Mouse (Mus musculus) erythroid progenitor cell, adult 5-6 weeks (primary cell): ENCODE results near the gene Gm44973. TPM values are rescaled to one million over a fixed set of nuclear protein-coding genes. Genes with fewer than 3 reads are reported as not detected.

Experiments used
- ATAC-seq: replicated peaks from 2 replicates; pipeline ENCODE4 v1.8.0; 2016; ENCODE audit warnings: moderate number of reproducible peaks, mild to moderate bottlenecking, moderate TSS enrichment, inconsistent platforms; ENCODE audit not compliant: poor library complexity, low FRiP score, severe bottlenecking
- total RNA-seq, 2 experiments: library from RNA; stranded (forward) in 1 of 2; stranded (reverse) in 1 of 2; fragments of 150-400 nt in 1 of 2; fragments of 186-747, 209-891 nt in 1 of 2; gene quantifications; 2 replicates each; pipeline versions ENCODE4 v1.2.3 to v1.2.4; 2015 to 2017; ENCODE audit warnings: low replicate concordance in 2 of 2

The Gm44973 gene
- total RNA-seq, 2 experiments from 2014 or later: not detected

DNA sequence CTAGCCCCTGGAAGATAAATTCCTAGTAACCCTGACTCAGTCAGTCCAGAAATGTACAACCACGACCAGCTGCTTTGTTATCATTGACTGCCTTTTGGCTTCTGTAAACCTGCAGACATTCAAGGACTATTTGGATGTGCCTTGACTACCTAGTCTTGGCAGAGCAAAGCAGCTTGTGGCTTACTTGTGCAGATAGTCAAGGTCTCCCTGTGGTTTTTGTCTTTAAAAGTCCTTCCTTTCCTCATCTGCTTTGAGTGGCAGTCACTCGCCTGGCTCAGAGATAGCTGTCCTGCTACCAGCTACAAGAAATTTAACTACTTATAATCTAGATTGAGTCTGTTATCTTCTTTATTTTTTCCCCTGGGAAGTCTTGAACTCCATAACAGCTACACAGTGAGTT is 29.7 kb downstream of the Gm44973 start:
- no peak for ATAC-seq

DNA sequence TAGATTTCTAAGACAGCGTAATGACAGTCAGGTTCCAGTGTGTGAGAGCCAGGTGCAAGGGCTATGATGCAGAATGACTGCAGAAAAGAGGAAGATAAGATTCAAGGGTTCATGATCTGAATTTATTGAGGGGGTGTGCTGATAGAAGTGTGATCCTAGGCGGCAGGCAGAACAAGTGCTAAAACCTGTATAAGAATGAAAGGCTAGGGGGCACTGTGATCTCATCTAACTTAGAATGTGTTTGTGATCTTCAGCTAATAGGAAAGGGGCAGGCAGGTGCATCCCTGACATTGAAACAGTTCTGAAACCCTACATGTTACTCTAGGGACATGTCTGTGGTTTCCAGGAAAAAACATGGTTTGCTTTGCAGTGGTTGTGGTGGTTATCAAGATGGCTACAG is 30.8 kb downstream of the Gm44973 start:
- ATAC-seq: no peak

DNA sequence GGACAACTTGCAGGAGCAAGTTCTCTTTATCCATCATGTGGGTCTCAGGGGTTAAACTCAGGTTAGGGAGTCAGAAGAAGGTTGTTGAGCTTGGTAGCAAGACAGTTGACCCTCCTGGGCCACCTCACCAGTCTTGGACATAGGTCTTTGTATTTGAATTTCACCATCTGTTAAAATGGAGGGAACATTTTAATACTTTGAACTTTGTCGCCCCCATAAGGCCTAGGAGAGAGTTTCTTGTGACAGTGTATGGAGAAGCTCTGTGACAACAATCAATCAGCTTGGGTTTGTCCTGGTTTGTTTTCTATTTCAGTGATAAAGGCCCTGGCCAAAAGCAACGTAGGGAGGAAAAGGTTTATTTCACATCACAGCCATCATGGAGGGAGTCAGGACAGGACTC is 32.0 kb downstream of the Gm44973 start:
- ATAC-seq: peak; percentile 59

DNA sequence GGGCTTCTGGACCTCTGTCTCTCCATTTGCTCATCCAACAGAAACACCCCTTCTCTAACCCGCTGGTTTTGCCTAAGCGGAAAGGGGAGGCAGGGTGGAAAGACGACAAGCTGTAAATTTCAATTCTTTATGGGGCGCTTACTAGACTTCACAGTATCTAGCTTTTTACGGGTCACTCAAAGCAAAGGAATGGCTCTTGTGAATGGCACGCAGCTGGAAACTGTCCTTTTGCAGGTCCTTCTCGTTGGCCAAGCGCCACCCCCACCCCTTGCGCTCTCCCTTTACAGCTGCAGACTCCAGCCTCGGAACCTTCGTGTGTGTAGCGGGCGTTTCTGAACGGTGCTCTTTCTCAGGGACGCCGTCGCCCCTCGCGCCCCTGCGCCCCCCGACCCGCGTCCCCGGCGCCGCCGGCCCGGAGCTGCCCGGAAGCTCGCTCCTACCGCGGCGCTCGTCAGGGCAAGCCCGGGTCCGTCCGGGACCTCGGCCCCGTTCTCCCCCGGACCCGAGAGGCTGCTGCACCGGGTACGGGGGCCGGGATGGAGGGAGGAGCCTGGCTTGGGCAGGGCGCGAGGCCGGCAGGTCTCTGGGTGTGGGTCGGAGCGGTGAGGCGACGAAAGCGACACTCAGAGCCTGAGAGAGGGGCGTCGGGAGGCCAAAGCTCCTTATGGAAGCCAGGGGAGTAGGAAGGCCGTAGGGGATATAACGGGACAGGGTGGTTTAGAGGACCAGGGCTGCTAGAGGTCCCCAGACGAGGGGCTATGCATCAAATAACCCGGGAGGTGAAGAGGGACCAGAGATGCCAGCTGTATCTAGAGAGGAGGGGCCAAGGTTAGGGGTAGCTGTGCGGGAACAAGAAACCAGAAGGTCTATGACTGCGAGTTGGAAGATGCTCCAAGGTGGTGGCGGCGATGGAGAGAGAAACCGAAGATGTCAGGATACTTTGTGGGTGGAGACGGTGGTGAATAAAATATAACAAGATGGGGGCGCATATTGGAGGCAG is 36.2 kb downstream of the Gm44973 start, which contains the start of gene Zfp580:
Zfp580 (plus strand) TSS at position 346 of the 1,000 bp plus-strand sequence.
- no peak for ATAC-seq

DNA sequence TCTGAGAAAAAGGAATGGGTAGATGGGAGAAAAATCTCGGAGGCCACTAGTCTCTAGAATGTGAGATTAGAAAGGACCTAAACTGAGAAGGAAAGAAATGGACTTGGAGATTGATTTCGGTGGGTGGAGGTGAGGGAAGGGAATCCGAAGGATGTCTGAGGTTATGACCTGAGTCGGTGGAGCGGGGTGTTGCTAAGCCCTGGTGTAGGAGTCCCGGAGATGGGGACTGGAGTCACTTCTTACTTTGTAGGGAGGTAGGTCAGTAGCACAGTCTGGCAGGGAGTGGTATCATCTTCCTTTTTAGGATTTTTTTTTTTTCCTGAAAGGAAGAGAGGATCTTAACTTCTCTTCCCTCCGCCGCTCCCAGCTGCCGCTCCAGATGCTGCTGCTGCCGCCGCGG is 37.1 kb downstream of the Gm44973 start:
- ATAC-seq: no peak

DNA sequence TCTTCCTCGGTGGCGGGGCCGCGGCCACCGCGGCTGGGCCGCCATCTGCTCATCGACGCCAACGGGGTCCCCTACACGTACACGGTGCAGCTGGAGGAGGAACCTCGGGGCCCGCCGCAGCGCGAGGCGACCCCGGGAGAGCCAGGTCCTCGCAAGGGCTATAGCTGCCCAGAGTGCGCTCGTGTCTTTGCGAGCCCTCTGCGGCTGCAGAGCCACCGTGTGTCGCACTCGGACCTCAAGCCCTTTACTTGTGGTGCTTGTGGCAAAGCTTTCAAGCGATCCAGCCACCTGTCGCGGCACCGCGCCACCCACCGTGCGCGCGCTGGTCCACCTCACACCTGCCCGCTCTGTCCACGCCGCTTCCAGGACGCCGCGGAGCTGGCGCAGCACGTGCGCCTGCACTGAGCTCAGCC is 37.6 kb downstream of the Gm44973 start:
- ATAC-seq: no peak

DNA sequence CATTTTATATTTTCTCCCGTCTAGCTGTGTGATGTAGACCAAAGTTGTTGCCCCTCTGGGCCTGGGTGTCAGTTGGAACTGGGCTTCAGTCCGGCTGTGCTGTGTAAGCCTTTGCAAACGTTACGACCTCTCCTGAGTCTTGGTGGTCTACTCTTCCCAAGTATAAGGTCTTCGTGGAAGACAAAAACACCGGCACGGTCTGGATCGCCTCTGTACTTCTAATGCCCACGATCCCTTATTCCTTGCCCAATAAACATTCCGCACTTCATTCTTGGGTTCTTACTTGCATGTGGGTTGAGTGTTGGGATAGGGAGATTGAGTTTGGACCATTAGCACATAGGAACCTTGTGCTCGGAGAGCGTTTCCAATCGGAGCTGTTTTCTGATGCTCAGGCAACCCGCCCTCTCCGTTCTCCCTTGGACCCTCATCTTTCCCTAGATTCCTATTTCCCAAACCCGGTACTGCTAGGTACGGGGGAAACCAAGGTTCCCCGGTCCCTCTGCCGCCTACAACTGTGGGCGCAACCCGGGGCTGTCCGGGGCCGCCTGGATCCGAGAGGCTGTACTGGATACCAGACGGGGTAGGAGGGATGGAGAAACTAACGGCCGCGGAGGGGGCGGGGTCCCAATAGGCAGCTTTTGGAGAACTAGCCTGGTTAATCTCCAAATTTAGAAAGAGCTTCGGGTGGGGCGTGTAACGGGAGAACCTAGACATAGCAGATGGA is 38.3 kb downstream of the Gm44973 start:
- ATAC-seq: no peak

DNA sequence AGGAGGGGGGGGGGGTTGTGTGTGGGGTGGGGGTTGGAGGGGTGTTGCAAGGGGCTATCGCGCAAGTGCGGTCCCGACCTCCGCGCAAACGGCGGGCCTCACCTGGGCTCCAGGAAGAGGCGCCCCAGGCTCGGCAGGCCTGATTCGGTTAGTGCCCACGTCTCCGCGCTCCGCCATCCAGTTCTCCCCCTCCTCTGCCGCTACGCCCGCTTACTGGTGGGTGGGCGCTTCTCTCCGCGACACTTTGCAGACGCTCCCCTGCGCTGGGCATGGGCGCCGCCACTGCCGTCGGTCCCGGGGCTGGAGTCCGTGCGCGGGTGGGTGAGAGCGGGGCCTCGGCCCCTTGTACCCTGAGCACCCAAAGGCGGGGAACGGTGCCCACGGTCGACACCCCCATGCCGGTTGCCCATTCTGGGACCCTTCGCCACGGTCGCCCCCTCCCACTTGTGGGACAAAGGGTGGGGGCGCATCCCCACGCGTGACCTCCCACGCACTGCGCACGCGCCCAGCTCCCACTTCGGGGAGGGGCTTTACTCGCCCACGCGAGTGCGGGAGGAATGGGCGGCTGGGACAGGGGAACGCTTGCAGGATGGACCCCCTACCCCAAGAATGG is 41.5 kb downstream of the Gm44973 start:
- no peak for ATAC-seq

DNA sequence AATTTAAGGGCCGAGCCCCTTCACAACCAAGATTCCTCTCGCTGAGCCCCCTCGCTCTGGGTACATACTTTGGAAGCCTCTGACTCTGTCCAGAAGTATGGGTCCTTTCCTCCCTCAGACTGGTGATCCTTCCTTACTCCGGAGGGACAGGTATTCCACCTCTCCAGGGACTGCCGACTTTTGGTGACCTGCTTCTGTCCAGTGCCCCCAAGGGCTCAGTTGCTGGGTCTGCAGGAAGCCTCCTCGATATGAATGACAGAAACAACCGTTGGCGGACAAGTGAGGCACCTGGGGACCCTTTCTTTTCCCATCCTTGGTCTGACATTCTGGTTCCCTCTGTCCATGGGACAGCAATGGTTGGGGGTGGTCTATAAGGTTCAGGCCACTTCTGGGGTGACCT is 42.1 kb downstream of the Gm44973 start:
- no peak for ATAC-seq

DNA sequence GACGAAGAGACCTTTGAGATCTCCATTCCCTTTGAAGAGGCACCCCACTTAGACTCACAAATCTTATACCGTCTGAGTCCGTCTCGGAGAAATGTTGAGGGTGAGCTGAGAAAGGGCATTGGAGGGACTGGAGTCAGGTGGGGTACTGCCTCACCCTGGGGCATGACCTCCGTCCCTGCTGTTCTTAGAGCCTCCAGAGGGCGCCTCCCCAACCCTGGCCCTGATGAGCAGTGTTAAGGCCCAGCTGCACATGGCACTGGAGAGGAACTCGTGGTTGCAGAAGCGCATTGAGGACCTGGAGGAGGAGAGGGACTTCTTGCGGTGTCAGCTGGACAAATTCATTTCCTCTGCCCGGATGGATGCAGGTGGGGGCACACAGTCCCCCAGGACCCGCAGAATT is 42.5 kb downstream of the Gm44973 start:
- ATAC-seq: no peak

DNA sequence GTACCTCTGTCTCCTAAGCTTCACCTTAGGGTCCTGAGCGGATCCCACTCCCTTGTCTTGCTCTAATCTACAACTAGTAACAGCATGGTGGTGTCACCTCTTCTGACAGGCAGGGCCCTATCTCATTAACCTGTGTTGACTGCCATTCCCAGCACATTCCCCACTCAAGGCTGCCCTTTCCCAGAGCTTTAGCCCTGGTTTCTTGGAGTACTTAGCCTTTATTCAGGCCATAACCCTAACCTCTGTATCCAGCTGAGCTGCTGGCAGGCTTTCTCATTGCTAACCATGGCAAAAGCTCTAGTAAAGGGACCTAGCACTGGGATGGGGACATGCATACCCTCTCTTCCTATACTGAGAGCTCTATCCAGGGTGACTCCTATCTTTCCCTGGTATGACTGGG is 43.3 kb downstream of the Gm44973 start:
- ATAC-seq: no peak

DNA sequence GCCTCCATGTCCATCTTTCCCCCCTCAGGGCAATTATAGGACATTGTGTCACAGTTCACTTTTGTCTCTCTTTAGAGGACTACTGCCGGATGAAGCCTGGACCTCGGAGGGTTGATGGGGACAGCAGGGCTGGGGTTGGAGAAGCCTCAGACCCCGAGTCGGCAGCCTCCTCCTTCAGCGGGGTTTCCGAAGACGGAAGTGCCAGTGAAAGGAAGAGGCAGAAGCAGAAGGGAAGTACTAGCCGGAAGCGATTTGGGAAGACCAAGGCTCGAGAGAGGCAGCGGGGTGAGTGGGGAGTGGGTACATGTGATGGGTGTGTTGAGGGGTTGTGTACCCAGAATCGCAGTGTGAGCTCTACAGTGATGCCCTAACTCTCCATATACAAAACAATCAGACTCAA is 44.1 kb downstream of the Gm44973 start:
- no peak for ATAC-seq

DNA sequence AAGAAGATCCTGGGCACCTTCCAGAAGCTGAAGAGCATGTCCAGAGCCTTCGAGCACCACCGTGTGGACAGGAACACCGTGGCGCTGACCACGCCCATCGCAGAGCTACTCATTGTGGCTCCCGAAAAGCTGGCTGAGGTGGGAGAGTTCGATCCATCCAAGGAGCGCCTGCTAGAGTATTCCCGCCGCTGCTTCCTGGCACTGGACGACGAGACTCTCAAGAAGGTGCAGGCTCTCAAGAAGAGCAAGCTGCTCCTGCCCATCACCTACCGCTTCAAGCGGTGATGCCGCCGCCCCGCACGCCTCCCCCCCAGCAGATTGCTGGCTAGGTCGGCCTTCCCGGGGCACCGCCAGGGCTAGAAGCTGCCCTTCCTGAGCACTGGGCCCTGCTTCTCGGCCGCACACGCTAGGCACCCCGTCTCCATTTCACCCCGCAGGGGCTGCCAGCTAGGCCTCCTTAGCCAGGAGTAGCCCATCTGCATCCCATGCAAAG is 45.0 kb downstream of the Gm44973 start:
- ATAC-seq: peak; percentile 60

DNA sequence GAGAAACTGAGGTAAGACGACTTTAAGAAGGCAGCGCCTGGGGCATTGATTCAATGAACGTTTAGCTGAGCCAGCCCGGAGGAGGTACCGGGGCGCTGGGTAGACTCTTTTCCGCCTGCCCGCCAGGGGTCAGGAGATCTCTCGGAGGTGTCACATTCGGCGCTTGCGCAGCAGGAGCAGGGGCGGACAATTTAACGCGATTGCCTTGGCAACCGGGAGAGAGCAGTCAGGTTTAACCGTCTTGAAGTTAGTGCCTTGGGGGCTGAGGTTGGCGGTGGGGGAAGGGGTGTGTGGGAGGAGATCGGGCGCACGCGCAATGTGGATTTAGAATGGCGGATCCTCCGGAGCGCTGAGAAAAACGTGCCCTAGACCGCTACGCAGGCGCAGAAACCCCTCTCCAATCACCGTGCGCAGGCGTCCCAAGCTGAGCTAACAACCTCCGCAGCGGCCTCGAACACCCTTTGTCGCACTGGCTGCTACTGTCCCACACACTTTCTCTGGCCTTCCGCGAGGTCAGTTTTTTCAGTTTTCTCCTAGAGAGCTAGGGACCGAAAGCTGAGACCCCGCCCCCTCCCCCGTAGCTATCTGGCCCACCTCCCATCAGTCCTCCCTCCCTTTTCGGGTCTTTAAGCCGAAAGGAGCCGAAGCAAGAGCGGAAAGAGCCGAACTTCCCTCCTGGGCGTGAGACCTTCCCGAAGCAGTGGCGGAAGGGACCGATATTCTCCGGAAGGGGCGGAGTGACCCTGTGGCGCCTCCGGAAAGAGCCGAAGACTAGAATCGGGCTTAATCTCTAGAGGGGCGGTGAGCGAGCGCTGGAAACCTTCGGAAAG is 45.9 kb downstream of the Gm44973 start:
- ATAC-seq: peak; percentile 80

DNA sequence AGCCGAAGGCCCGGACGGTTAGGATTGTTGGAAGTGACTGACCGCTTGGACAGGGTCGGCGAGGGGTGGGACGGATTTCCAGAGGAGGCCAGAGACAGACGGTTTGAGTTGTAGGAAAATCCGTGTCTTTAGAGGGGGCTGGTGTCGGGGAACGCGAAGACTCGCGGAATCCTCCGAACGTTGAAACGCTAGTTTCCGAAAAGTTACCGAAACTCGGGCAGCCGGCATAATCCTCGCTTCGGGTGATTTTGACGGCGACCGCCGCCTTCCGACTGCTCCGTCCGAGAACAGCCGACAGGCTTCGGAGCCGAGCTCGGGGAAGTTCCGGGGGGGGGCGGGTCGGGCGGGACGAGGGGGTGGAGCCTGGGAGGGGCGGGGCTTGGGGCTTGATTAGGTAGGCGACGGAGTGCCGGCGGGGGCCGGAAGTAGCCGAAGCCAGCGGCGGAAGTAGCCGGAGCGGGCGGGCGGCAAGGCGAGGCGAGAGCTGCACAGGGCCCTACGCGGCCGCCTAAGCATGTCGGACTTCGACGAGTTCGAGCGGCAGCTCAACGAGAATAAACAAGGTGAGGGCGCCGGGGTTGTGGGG is 46.6 kb downstream of the Gm44973 start, which contains the start of gene U2af2:
U2af2 (plus strand) TSS at position 370 of the 586 bp plus-strand sequence.
- peak; percentile 67 for ATAC-seq

DNA sequence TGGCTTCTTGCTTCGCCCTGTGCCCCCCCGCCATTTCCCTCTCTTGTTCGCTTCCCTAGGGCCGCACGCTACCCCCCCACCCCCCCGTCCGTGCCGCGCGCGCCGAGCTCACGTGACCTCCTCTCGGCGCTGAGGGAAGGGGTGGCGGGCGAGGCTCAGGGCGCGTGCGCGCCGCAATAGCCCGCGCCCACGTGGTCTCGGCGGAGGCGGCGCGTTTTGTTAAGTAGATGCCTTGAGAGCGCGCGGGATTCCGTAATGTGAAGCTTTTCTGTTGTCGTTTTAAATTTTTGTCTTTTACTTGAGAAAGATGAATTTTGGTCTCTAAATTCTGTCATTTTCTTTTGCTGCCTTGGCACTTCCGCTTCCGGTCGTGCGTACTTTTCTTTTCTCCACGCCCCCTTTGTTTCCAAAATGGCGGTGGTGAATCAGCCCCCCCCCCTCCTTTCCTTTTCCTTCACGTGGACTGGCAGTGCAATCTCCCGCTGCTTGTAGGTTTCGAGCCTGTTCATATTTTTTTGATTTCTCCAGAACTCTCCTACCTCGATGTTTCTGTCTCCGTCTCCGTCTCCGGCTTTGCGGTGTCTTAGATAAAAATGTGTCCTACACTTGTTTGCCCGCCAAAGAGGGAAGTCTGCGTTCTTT is 47.2 kb downstream of the Gm44973 start:
- peak; percentile 13; the same call in 1 of the 2 replicates for ATAC-seq

DNA sequence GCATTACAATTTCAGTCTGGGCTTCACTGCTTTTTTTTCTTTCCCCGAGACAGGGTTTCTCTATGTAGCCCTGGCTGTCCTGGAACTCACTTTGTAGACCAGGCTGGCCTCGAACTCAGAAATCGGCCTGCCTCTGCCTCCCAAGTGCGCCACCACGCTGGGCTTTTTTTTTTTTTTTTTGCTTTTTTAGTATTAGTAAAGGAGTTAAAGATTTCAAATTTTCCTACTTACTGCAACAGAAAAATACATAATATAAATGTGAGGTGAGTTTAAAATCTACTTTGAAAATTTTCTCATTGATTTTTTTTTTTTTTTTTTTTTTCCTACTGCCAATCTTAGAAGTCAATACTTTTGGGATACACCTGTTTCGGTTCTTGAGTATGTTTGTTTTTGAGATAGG is 49.6 kb downstream of the Gm44973 start:
- no peak for ATAC-seq

DNA sequence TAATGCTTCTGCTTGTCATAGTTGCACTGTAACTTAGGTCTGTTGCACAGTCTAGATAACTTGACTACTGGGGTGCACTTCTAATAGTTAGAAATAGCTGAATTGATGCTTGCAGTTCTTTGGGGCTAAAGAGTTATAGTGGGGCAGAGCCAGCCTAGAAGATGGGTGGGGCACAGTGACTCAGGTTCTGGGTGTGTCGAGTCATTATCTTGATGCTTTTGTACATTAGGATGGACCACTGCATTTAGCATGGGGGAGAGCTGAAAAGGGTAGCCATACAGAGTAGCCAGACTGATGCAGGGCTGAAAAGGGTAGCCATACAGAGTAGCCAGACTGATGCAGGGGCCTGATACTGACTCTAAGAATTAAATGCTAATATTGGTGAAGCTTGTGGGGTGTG is 58.3 kb downstream of the Gm44973 start:
- peak; percentile 89 for ATAC-seq
